Mouse (Mus musculus): Measurements from ENCODE around the gene Ckm.

GRCm38 (mm10) chr7:19457414-19458071 is 53.0 kb downstream of the Ckm start:
- no peak for TF ChIP-seq POLR2A (IDR thresholded peaks at IDR 0.05; ENCODE audit: borderline replicate concordance, control insufficient read depth, low read depth, low read length)
- TF ChIP-seq CTCF (IDR thresholded peaks at IDR 0.05; ENCODE audit: control insufficient read depth, insufficient read depth, low read length) = no peak

All from bone marrow, adult 2 months (tissue).